Mouse (Mus musculus): ENCODE data around the gene Nek9. TPM values are rescaled to one million over a fixed set of nuclear protein-coding genes. Genes with fewer than 3 reads are reported as not detected.
A peak's percentile ranks its signal among the peaks of the same experiment; 100 is the strongest.

Nek9 gene
- total RNA-seq (2022), result 100 to 1,000 TPM in 3 of 4 experiments, 10 to 100 TPM in 1; 96.5 to 138 (median 126) TPM

- peak; percentile 87 for DNase-seq
Measured at GRCm38 (mm10) chr12:85339243-85339729, at the start of gene Nek9. Gene Nek9, minus strand, starts transcription at chr12:85339362.

- DNase-seq, result no peak
Measured at GRCm38 (mm10) chr12:85385995-85386375, 46.8 kb upstream of the Nek9 start.

GRCm38 (mm10) chr12:85385329-85385994, 46.3 kb upstream of the Nek9 start:
- DNase-seq, result no peak

GRCm38 (mm10) chr12:85382761-85383680, 43.9 kb upstream of the Nek9 start:
- DNase-seq, result no peak

GRCm38 (mm10) chr12:85381570-85381969, 42.4 kb upstream of the Nek9 start:
- DNase-seq, result no peak

GRCm38 (mm10) chr12:85380942-85381341, 41.8 kb upstream of the Nek9 start:
- DNase-seq, result no peak

GRCm38 (mm10) chr12:85380308-85380707, 41.1 kb upstream of the Nek9 start:
- no peak for DNase-seq

GRCm38 (mm10) chr12:85378271-85378670, 39.1 kb upstream of the Nek9 start:
- DNase-seq, result no peak

- DNase-seq, result peak; percentile 91
Measured at GRCm38 (mm10) chr12:85374561-85375272, 35.6 kb upstream of the Nek9 start, which contains the start of gene Tmed10. Gene Tmed10, minus strand, starts transcription at chr12:85374847.

GRCm38 (mm10) chr12:85373591-85374560, 34.7 kb upstream of the Nek9 start:
- peak; percentile 60 for DNase-seq

GRCm38 (mm10) chr12:85372068-85372665, 33.0 kb upstream of the Nek9 start:
- DNase-seq, result no peak

- no peak for DNase-seq
Measured at GRCm38 (mm10) chr12:85368441-85369063, 29.4 kb upstream of the Nek9 start.

- no peak for DNase-seq
Measured at GRCm38 (mm10) chr12:85366271-85366670, 27.1 kb upstream of the Nek9 start.

GRCm38 (mm10) chr12:85362510-85362909, 23.3 kb upstream of the Nek9 start:
- DNase-seq, result no peak

- DNase-seq, result no peak
Measured at GRCm38 (mm10) chr12:85361580-85361979, 22.4 kb upstream of the Nek9 start.

- no peak for DNase-seq
Measured at GRCm38 (mm10) chr12:85361165-85361564, 22.0 kb upstream of the Nek9 start.

GRCm38 (mm10) chr12:85354061-85354460, 14.9 kb upstream of the Nek9 start:
- DNase-seq, result no peak

GRCm38 (mm10) chr12:85350407-85351232, 11.5 kb upstream of the Nek9 start:
- no peak for DNase-seq

GRCm38 (mm10) chr12:85348338-85348737, 9.2 kb upstream of the Nek9 start:
- DNase-seq, result no peak

GRCm38 (mm10) chr12:85347196-85347595, 8.0 kb upstream of the Nek9 start:
- DNase-seq, result no peak

Measured in adrenal gland, adult 8-10 months (tissue).